Mouse (Mus musculus) kidney, adult 2 months (tissue): ENCODE data around the gene Pias3.

ENCODE experiments used
- CTCF ChIP-seq: fragments of 200-500 bp; conservative IDR thresholded peaks from 2 replicates; pipeline ENCODE4 v1.5.1; 2011; ENCODE audit warnings: low read depth, mild to moderate bottlenecking, control low read depth, low read length, moderate library complexity, mixed read lengths; ENCODE audit not compliant: insufficient read depth, insufficient read length
- POLR2A ChIP-seq: fragments of 200-500 bp; IDR thresholded peaks from one replicate; pipeline ENCODE4 v1.6.1; 2011; ENCODE audit warnings: low read depth, low read length, control low read depth

GRCm38 (mm10) chr3:96708684-96709064 lies 12.5 kb downstream of the Pias3 start:
- TF ChIP-seq POLR2A (no peak), CTCF (no peak)
